Mouse (Mus musculus) E14TG2a.4 (cell line): ENCODE results near the gene Mdc1.
"Not testable (repeated sequence)": the region's sequence is repeated elsewhere in the genome, so short reads cannot be mapped to it uniquely, and the experiment has no call there.

ENCODE experiments used
- H3K27me3 ChIP-seq: 2 replicates; pipeline ENCODE4 v1.6.1; 2014; ENCODE audit warnings: low read length, control low read depth; ENCODE audit not compliant: insufficient read depth
- H3K36me3 ChIP-seq: 2 replicates; pipeline ENCODE4 v1.6.1; 2014; ENCODE audit warnings: low read length, control low read depth; ENCODE audit not compliant: insufficient read depth
- H3K4me1 ChIP-seq: replicated peaks from 2 replicates; pipeline ENCODE4 v1.6.1; 2014; ENCODE audit warnings: low read depth, low read length, control low read depth
- H3K4me3 ChIP-seq: replicated peaks from 2 replicates; pipeline ENCODE4 v1.5.1; 2014; ENCODE audit warnings: mild to moderate bottlenecking, low read length
- H3K9me3 ChIP-seq: 2 replicates; pipeline ENCODE4 v1.6.1; 2014; ENCODE audit warnings: low read length, control low read depth
- CTCF ChIP-seq: conservative IDR thresholded peaks from 2 replicates; pipeline ENCODE4 v1.5.1; 2014; ENCODE audit warnings: low read length
- NANOG ChIP-seq: IDR thresholded peaks from 2 replicates; pipeline ENCODE4 v1.6.1; 2014; ENCODE audit warnings: borderline replicate concordance, low read length, mixed read lengths
- POU5F1 ChIP-seq: IDR thresholded peaks from 2 replicates; pipeline ENCODE4 v1.6.1; 2014; ENCODE audit warnings: low read length, borderline replicate concordance

Mdc1 gene

DNA sequence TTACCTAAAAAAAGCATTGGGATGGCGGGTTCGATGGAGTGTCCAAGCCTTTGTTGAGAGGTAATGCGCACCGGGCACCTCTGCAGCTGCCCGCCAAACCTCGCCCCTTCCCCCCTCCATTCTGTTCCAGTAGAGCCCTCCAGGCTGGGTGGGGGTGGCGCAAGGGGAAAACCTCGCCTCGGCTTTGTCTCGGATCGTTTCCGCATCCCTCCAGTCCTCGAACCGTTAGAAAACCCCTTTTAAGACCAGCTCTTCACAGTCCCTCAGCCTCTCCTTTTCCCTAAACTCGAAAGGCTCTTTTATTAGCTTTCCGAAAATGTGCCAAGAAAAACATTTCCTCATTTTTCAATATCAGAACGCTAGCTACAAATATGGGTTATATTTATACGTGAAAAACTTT lies 3.8 kb upstream of the Mdc1 start:
- Histone ChIP-seq H3K27me3 (no peaks in the 10 kb centered on the region), H3K9me3 (no peaks in the 10 kb centered on the region), H3K4me1 (peaks cover 52% of the 10 kb centered on the region), H3K4me3 (peak overlapping the region; percentile 97), H3K36me3 (peaks cover 44% of the 10 kb centered on the region)
- TF ChIP-seq CTCF (no peak), NANOG (no peak), POU5F1 (no peak)

DNA sequence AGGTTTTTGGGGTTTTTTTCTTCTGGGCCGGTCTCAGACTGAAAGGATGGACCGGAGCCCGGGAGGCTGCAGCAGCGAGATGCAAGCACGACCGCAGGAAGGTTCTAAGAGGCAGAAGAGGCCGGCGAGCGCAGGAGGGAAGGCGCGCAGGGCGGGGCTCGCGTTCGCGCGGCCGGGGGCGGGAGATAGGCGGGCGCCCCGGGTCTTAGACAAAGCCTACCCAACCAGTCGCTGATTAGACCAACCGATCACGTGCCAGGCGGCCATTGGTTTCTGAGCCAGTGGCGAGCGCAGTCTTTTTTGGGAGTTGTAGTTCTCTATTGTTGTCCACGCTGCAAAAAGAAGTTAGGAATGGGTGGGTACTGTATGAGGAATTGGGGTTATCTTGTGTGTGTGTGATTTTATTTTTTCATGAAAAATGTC lies 3.2 kb upstream of the Mdc1 start, which contains the start of gene Tubb5:
Tubb5 (minus strand) TSS at position 185 of the 423 bp plus-strand sequence.
- no peak for TF ChIP-seq POU5F1
- TF ChIP-seq CTCF, result no peak
- TF ChIP-seq NANOG, result no peak
- peak within 1 kb of the TSS; percentile 97 for H3K4me3 ChIP-seq
- H3K36me3 ChIP-seq, result peaks cover 42% of the 10 kb centered on the region
- peaks cover 54% of the 10 kb centered on the region for H3K4me1 ChIP-seq
- no peaks in the 10 kb centered on the region for H3K27me3 ChIP-seq
- no peaks in the 10 kb centered on the region for H3K9me3 ChIP-seq

DNA sequence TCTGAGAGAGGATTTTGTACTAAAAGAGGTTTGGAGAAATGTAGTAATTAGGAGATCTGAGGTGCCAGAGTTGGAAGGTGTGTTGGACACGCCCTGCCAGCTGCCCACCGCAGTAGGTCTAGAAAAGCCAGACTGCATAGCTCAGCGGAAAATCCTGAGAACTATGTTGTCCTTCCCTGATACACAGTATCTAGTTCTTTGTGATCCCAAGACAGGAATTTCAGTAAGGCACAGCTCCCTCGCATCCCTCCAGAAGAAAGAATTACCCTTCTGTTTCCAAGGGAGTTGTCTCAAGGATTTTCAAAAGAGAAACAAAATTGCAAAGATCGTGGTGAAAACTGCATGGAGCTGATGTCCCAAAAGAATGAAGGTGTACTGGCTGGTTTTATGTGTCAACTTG lies 2.7 kb upstream of the Mdc1 start:
- TF ChIP-seq NANOG, result no peak
- TF ChIP-seq POU5F1, result no peak
- no peak for TF ChIP-seq CTCF

DNA sequence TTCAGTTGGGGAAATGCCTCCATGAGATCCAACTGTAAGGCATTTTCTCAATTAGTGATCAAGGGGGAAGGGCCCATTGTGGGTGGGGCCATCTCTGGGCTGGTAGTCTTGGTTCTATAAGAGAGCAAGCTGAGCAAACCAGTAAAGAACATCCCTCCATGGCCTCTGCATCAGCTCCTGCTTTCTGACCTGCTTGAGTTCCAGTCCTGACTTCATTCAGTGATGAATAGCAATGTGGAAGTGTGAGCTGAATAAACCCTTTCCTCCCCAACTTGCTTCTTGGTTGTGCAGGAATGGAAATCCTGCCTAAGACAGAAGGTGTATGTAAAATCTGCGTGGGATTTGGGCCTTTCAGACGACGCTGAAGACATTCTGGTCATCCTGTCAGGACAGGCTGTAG lies 2.3 kb upstream of the Mdc1 start:
- H3K4me3 ChIP-seq, result peak overlapping the region; percentile 97
- not testable (repeated sequence) for H3K27me3 ChIP-seq, H3K9me3 ChIP-seq
- peaks cover 55% of the 10 kb centered on the region for H3K4me1 ChIP-seq
- H3K36me3 ChIP-seq, result peaks cover 41% of the 10 kb centered on the region

More for the DNA sequence above, 2.7 kb upstream of the Mdc1 start:
- H3K36me3 ChIP-seq, result peaks cover 42% of the 10 kb centered on the region
- no peaks in the 10 kb centered on the region for H3K27me3 ChIP-seq
- H3K9me3 ChIP-seq, result no peaks in the 10 kb centered on the region
- peak overlapping the region; percentile 97 for H3K4me3 ChIP-seq
- peaks cover 58% of the 10 kb centered on the region for H3K4me1 ChIP-seq

- Histone ChIP-seq H3K4me3 (peak overlapping the region; percentile 97), H3K4me1 (peaks cover 42% of the 10 kb centered on the region), H3K36me3 (peaks cover 41% of the 10 kb centered on the region), H3K27me3 (no peaks in the 10 kb centered on the region), H3K9me3 (no peaks in the 10 kb centered on the region)
- TF ChIP-seq CTCF (no peak), POU5F1 (no peak), NANOG (no peak)
These were observed 754 bp upstream of the Mdc1 start for GRCm38 (mm10) chr17:35840561-35840960.

- Histone ChIP-seq H3K36me3 (peaks cover 42% of the 10 kb centered on the region), H3K4me3 (peak overlapping the region; percentile 96), H3K9me3 (no peaks in the 10 kb centered on the region), H3K27me3 (no peaks in the 10 kb centered on the region), H3K4me1 (peaks cover 36% of the 10 kb centered on the region)
- TF ChIP-seq POU5F1, result no peak
- no peak for TF ChIP-seq NANOG
- TF ChIP-seq CTCF, result no peak
These were observed 691 bp downstream of the Mdc1 start for GRCm38 (mm10) chr17:35842006-35842405.

DNA sequence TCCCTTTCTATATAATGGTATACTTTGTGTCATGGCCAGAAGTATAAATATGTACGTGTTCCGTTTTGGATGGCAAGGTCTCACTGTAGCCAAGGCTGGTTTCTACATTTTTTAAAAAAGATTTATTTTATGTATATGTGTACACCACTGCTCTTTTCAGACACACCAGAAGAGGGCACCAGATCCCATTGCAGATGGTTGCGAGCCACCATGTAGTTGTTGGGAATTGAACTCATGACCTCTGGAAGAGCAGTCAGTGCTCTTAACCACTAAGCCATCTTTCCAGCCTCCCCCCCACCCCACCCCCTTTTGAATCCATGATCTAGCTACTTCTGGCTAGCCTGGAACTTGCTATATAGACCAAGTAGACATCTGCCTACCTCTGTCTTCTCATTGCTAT lies 2.2 kb downstream of the Mdc1 start:
- Histone ChIP-seq H3K27me3 (no peaks in the 10 kb centered on the region), H3K4me1 (peaks cover 50% of the 10 kb centered on the region), H3K9me3 (no peaks in the 10 kb centered on the region), H3K4me3 (no peak overlapping the region), H3K36me3 (peaks cover 57% of the 10 kb centered on the region)
- TF ChIP-seq CTCF, result peak; percentile 9; the same call in 1 of the 2 replicates
- no peak for TF ChIP-seq NANOG
- no peak for TF ChIP-seq POU5F1

- no peaks in the 10 kb centered on the region for H3K9me3 ChIP-seq
- no peak overlapping the region for H3K4me3 ChIP-seq
- peaks cover 32% of the 10 kb centered on the region for H3K4me1 ChIP-seq
- H3K36me3 ChIP-seq, result peaks cover 98% of the 10 kb centered on the region
- peak; percentile 12; the same call in 1 of the 2 replicates for TF ChIP-seq CTCF
- no peak for TF ChIP-seq NANOG
- no peak for TF ChIP-seq POU5F1
- H3K27me3 ChIP-seq, result no peaks in the 10 kb centered on the region
These were observed 6.8 kb downstream of the Mdc1 start for GRCm38 (mm10) chr17:35848112-35848511.

GRCm38 (mm10) chr17:35850974-35851373 lies 9.7 kb downstream of the Mdc1 start:
- H3K4me3 ChIP-seq, result no peak overlapping the region
- peaks cover 100% of the 10 kb centered on the region for H3K36me3 ChIP-seq
- H3K9me3 ChIP-seq, result no peaks in the 10 kb centered on the region
- H3K4me1 ChIP-seq, result peaks cover 47% of the 10 kb centered on the region
- no peak for TF ChIP-seq CTCF
- TF ChIP-seq POU5F1, result no peak
- TF ChIP-seq NANOG, result no peak
- no peaks in the 10 kb centered on the region for H3K27me3 ChIP-seq
